13 mouse cellular contexts compared by ENCODE assay signal in the genomic region with DNA sequence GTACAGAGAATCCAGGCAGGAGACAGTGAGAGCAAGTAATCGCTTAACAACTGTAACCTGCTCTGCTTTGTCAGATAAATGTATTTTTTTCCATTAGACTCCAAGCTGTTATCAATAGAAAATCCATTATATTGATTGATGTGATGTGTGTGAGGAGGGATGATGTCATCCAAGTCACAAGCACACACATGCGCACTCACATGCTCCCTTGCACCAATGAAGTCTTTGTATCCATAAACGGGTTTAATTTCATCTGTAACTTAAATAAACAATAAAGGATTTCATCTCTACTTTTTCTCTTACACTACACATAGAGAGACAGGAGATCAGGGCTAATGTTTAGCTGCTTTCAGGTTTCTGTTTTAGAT.
"Had no signal": no experiment of that assay in that cellular context is flagged by ENCODE, and none has a peak within 500 bp of the region (broad histone marks: within the 10 kb centered on the region; RNA-seq: fewer than 3 reads in every experiment).

No protein-coding gene starts in this region.

- DNase-seq: kidney, adult 11 months; kidney, postnatal 14 days; lung, adult 2 months; lung, postnatal 36 days; midbrain, embryonic 14.5 days; right cerebral cortex, postnatal 14 days; thymus, postnatal 4 days had no signal

- ATAC-seq: lung, postnatal 0 days had no signal

- H3K27ac ChIP-seq: kidney, embryonic 15.5 days; left cerebral cortex, adult 2 months; limb, embryonic 10.5 days; liver, embryonic 15.5 days had no signal

- H3K9ac ChIP-seq: kidney, embryonic 15.5 days; liver, embryonic 15.5 days had no signal

- H3K36me3 ChIP-seq: kidney, embryonic 15.5 days; limb, embryonic 10.5 days; liver, embryonic 15.5 days had no signal

- H3K27me3 ChIP-seq: kidney, embryonic 15.5 days; liver, embryonic 15.5 days had no signal

- H3K4me3 ChIP-seq: kidney, embryonic 15.5 days; left cerebral cortex, adult 2 months; limb, embryonic 10.5 days; liver, embryonic 15.5 days had no signal

- H3K9me3 ChIP-seq: kidney, embryonic 15.5 days; limb, embryonic 10.5 days; liver, embryonic 15.5 days had no signal

- H3K4me1 ChIP-seq: liver, embryonic 15.5 days had no signal

- H3K4me2 ChIP-seq: kidney, embryonic 15.5 days; liver, embryonic 11.5 days; liver, embryonic 15.5 days had no signal
